Mouse (Mus musculus) brain, embryonic 14.5 days (tissue): ENCODE data around the gene Tuba8. TPM values are rescaled to one million over a fixed set of nuclear protein-coding genes. Genes with fewer than 3 reads are reported as not detected.

Source experiments
- DNase-seq: peaks from one replicate; pipeline ENCODE4 v3.0.0-alpha.2; 2011; ENCODE audit warnings: low read depth
- CTCF ChIP-seq: fragments of 200-500 bp; IDR thresholded peaks from 2 replicates; pipeline ENCODE4 v1.5.1; 2012; ENCODE audit warnings: inconsistent platforms, mild to moderate bottlenecking, moderate library complexity, borderline replicate concordance; ENCODE audit not compliant: insufficient read depth, insufficient read length; ENCODE audit errors: extremely low read depth
- POLR2A ChIP-seq: fragments of 200-500 bp; IDR thresholded peaks from 2 replicates; pipeline ENCODE4 v1.6.1; 2012; ENCODE audit warnings: mild to moderate bottlenecking, inconsistent platforms, borderline replicate concordance; ENCODE audit not compliant: poor library complexity, insufficient read depth, insufficient read length, severe bottlenecking; ENCODE audit errors: extremely low read depth
- polyA plus RNA-seq: library from polyadenylated mRNA; depleted of rRNA; stranded (reverse); fragments of >200 nt; gene quantifications from 2 replicates; pipeline ENCODE4 v1.2.3, GENCODE M21; 2012; rRNA removed

The Tuba8 gene
- polyA plus RNA-seq: 0.06 and 0.26 TPM in 2 replicates

- DNase-seq: peak; percentile 49
- no peak for TF ChIP-seq POLR2A
- TF ChIP-seq CTCF: no peak
These were observed at the start of gene Tuba8 for GRCm38 (mm10) chr6:121210149-121210925. Tuba8 (plus strand) TSS chr6:121210696.

- TF ChIP-seq POLR2A (no peak), CTCF (no peak)
- DNase-seq: no peak
These were observed 47.9 kb upstream of the Tuba8 start for GRCm38 (mm10) chr6:121162616-121163015.

- DNase-seq: peak; percentile 35
These were observed 44.4 kb upstream of the Tuba8 start for GRCm38 (mm10) chr6:121166098-121166552.

GRCm38 (mm10) chr6:121167381-121167975, 43.0 kb upstream of the Tuba8 start:
- TF ChIP-seq CTCF (no peak), POLR2A (no peak)
- no peak for DNase-seq

More at GRCm38 (mm10) chr6:121166098-121166552, 44.4 kb upstream of the Tuba8 start:
- TF ChIP-seq CTCF: no peak
- no peak for TF ChIP-seq POLR2A

GRCm38 (mm10) chr6:121171102-121171501, 39.4 kb upstream of the Tuba8 start:
- TF ChIP-seq CTCF: no peak
- TF ChIP-seq POLR2A: no peak
- DNase-seq: no peak

GRCm38 (mm10) chr6:121173471-121173870, 37.0 kb upstream of the Tuba8 start:
- TF ChIP-seq POLR2A: no peak
- no peak for TF ChIP-seq CTCF

GRCm38 (mm10) chr6:121174761-121175160, 35.7 kb upstream of the Tuba8 start:
- TF ChIP-seq CTCF: no peak
- TF ChIP-seq POLR2A: no peak
- DNase-seq: no peak

More at GRCm38 (mm10) chr6:121173471-121173870, 37.0 kb upstream of the Tuba8 start:
- DNase-seq: no peak

- TF ChIP-seq CTCF: no peak
- TF ChIP-seq POLR2A: no peak
- peak; percentile 28 for DNase-seq
These were observed 34.3 kb upstream of the Tuba8 start for GRCm38 (mm10) chr6:121176011-121176730.

- TF ChIP-seq POLR2A: no peak
- TF ChIP-seq CTCF: no peak
- DNase-seq: no peak
These were observed 33.8 kb upstream of the Tuba8 start for GRCm38 (mm10) chr6:121176731-121177098.

GRCm38 (mm10) chr6:121177118-121177708, 33.3 kb upstream of the Tuba8 start:
- TF ChIP-seq CTCF (no peak), POLR2A (no peak)
- DNase-seq: no peak
